ENCODE assay signal across 30 mouse cellular contexts in genomic region chrX:8117264-8117663, GRCm38 (mm10).
"Had no signal": no experiment of that assay in that cellular context is flagged by ENCODE, and none has a peak within 500 bp of the region (broad histone marks: within the 10 kb centered on the region; RNA-seq: fewer than 3 reads in every experiment).

No protein-coding gene starts in this region.

- ATAC-seq: liver, embryonic 12.5 days; liver, postnatal 0 days; lung, postnatal 0 days; midbrain, embryonic 13.5 days; midbrain, embryonic 15.5 days; midbrain, embryonic 16.5 days had no signal

- H3K27ac ChIP-seq: left cerebral cortex, adult 2 months; limb, embryonic 10.5 days; limb, embryonic 12.5 days; limb, embryonic 13.5 days; limb, embryonic 15.5 days; liver, embryonic 12.5 days; liver, embryonic 13.5 days; liver, embryonic 14.5 days; liver, embryonic 15.5 days; lung, embryonic 15.5 days; macrophage; midbrain, embryonic 10.5 days; midbrain, embryonic 12.5 days; midbrain, embryonic 13.5 days; midbrain, embryonic 15.5 days had no signal

- H3K36me3 ChIP-seq: limb, embryonic 10.5 days; limb, embryonic 13.5 days; limb, embryonic 15.5 days; liver, embryonic 13.5 days; liver, embryonic 15.5 days; lung, embryonic 15.5 days; midbrain, embryonic 15.5 days had no signal

- H3K27me3 ChIP-seq: limb, embryonic 12.5 days; limb, embryonic 13.5 days; limb, embryonic 15.5 days; liver, embryonic 12.5 days; liver, embryonic 13.5 days; liver, embryonic 15.5 days; lung, embryonic 15.5 days; megakaryocyte, embryonic 14.5 days; midbrain, embryonic 12.5 days; midbrain, embryonic 13.5 days; midbrain, embryonic 15.5 days had no signal

- H3K4me1 ChIP-seq: limb, embryonic 10.5 days; limb, embryonic 12.5 days; limb, embryonic 13.5 days; limb, embryonic 15.5 days; lung, embryonic 15.5 days; midbrain, embryonic 10.5 days; midbrain, embryonic 12.5 days; midbrain, embryonic 13.5 days; midbrain, embryonic 15.5 days had no signal

- DNase-seq: left cerebral cortex, postnatal 4 days; liver; liver, embryonic 13.5 days; liver, postnatal 0 days; lung, adult 18-20 months; lung, adult 2 months; lung, embryonic 14.5 days; lung, postnatal 10 days; lung, postnatal 14 days; lung, postnatal 36 days; lung, postnatal 4 days; midbrain, embryonic 14.5 days had no signal

- H3K4me3 ChIP-seq: left cerebral cortex, adult 2 months; limb, embryonic 10.5 days; limb, embryonic 12.5 days; limb, embryonic 13.5 days; limb, embryonic 15.5 days; liver, embryonic 12.5 days; liver, embryonic 13.5 days; liver, embryonic 15.5 days; lung, embryonic 15.5 days; megakaryocyte, embryonic 14.5 days; midbrain, embryonic 10.5 days; midbrain, embryonic 12.5 days; midbrain, embryonic 13.5 days; midbrain, embryonic 15.5 days; myocyte had no signal

- H3K9me3 ChIP-seq: limb, embryonic 10.5 days; limb, embryonic 12.5 days; limb, embryonic 13.5 days; limb, embryonic 15.5 days; liver, embryonic 12.5 days; liver, embryonic 13.5 days; liver, embryonic 15.5 days; lung, embryonic 15.5 days; midbrain, embryonic 10.5 days; midbrain, embryonic 12.5 days; midbrain, embryonic 15.5 days had no signal

- H3K9ac ChIP-seq: limb, embryonic 12.5 days; limb, embryonic 13.5 days; limb, embryonic 15.5 days; liver, embryonic 12.5 days; liver, embryonic 13.5 days; liver, embryonic 14.5 days; liver, embryonic 15.5 days; liver, postnatal 0 days; lung, embryonic 14.5 days; lung, embryonic 15.5 days; midbrain, embryonic 12.5 days; midbrain, embryonic 13.5 days; midbrain, embryonic 15.5 days had no signal
